Mouse (Mus musculus) small intestine, adult 2 months (tissue): ENCODE measurements around the gene Evl.

ENCODE experiments used
- CTCF ChIP-seq: fragments of 200-500 bp; IDR thresholded peaks from 2 replicates; pipeline ENCODE4 v1.5.1; 2012; ENCODE audit warnings: low read depth, mild to moderate bottlenecking, control low read depth, inconsistent platforms, low read length, moderate library complexity, mixed read lengths; ENCODE audit not compliant: insufficient replicate concordance, insufficient read length; ENCODE audit errors: extremely low read depth
- POLR2A ChIP-seq: fragments of 200-500 bp; IDR thresholded peaks from 2 replicates; pipeline ENCODE4 v1.6.1; 2012; ENCODE audit warnings: low read depth, mild to moderate bottlenecking, control low read depth, inconsistent platforms, low read length, moderate library complexity

GRCm38 (mm10) chr12:108706129-108706528, 151.6 kb downstream of the Evl start:
- TF ChIP-seq CTCF = 0 out of 2 replicates have a peak, but pooled peaks have one; percentile 19
- TF ChIP-seq POLR2A = no peak
